Comparison of ENCODE assay signal across 8 mouse cellular contexts in genomic region chr17:35164568-35165450, GRCm38 (mm10). TPM values are rescaled to one million over a fixed set of nuclear protein-coding genes. Genes with fewer than 3 reads are reported as not detected.
DNase-seq lines count a peak whose midpoint lies in the region; ATAC-seq lines count a peak whose summit lies in the region.

Gene Prrc2a (minus strand): TSS chr17:35164897.

- H3K9me3 ChIP-seq in lung, embryonic 16.5 days (ENCODE audit: control insufficient read depth, low read length), result no peaks in the 10 kb centered on the region

- peak within 1 kb of the TSS; percentile 97 for H3K4me3 ChIP-seq in lung, embryonic 16.5 days (ENCODE audit: low read length)

- H3K4me2 ChIP-seq in lung, embryonic 16.5 days (ENCODE audit: low read depth, low read length), result peak within 1 kb of the TSS; percentile 88

- DNase-seq in MEL-GATA-1-ER (ENCODE audit: extremely low read depth, low read depth), result peak; percentile 90
- DNase-seq in cerebellum, adult 8-10 months, result peak; percentile 99
- peak; percentile 99 for DNase-seq in forelimb bud, embryonic 11.5 days (ENCODE audit: low read depth, low spot score)
- DNase-seq in layer of hippocampus, adult 9-10 months (ENCODE audit: low spot score), result peak; percentile 99
- DNase-seq in ovary, postnatal 10 days (ENCODE audit: low spot score), result peak; percentile 87
- peak; percentile 96 to 97 for DNase-seq in thymus, postnatal 10 days (ENCODE audit: low spot score in 2 of 2)

- under 1% methylated on average over 48 of the region's 89 CpGs for WGBS in lung, embryonic 16.5 days

- H3K27ac ChIP-seq in lung, embryonic 16.5 days (ENCODE audit: low read length), result peak within 1 kb of the TSS; percentile 100

- no peaks in the 10 kb centered on the region for H3K27me3 ChIP-seq in lung, embryonic 16.5 days (ENCODE audit: control insufficient read depth, insufficient read depth, low read depth, low read length)

- H3K36me3 ChIP-seq in lung, embryonic 16.5 days (ENCODE audit: control insufficient read depth, insufficient read depth, low read length), result peaks cover 20% of the 10 kb centered on the region

- ATAC-seq in hematopoietic stem cell, adult 5-6 weeks (replicated peaks in 1 of 2; ENCODE audit: insufficient read depth in 1 of 2, low FRiP score in 2 of 2, low TSS enrichment in 1 of 2, low read depth in 1 of 2, poor library complexity in 2 of 2, severe bottlenecking in 2 of 2), result peak; percentile 93
- ATAC-seq in lung, embryonic 16.5 days (ENCODE audit: low read depth), result peak; percentile 97

- peak within 1 kb of the TSS; percentile 100 for H3K9ac ChIP-seq in lung, embryonic 16.5 days (ENCODE audit: low read length)

- peaks cover 19% of the 10 kb centered on the region for H3K4me1 ChIP-seq in lung, embryonic 16.5 days (replicated peaks; ENCODE audit: control insufficient read depth, insufficient read depth, low read length)

RNA-seq across cellular contexts. Expression of gene Prrc2a, which starts in this region (rescaled TPM):
- total RNA-seq in hematopoietic stem cell, adult 5-6 weeks (2017), result 61.3 and 65.9 TPM in 2 replicates
- polyA plus RNA-seq in lung, embryonic 16.5 days (2015; fragmentation: Nextera tagmentation; extraction: Ambion mirVana), result 151 and 167 TPM in 2 replicates

Comparison
In these comparisons a context has a peak if more than half of its experiments do, and no peak if none do; other contexts are left out.
1. Peak in every context shown above with its lines: DNase-seq, ATAC-seq, H3K4me3 ChIP-seq and H3K27ac ChIP-seq.